Mouse (Mus musculus): ENCODE results near the gene Gigyf2. TPM values are rescaled to one million over a fixed set of nuclear protein-coding genes. Genes with fewer than 3 reads are reported as not detected.

Gigyf2 gene
- polyA plus RNA-seq, 1 experiment: 22.8 TPM

GRCm38 (mm10) chr1:87308952-87309351 is 17.8 kb upstream of the Gigyf2 start:
- Histone ChIP-seq H3K4me3 (ENCODE audit: extremely low read depth, insufficient read depth, insufficient read length) (no peak overlapping the region), H3K36me3 (ENCODE audit: control insufficient read depth, insufficient read depth, low read length) (no peaks in the 10 kb centered on the region), H3K27me3 (ENCODE audit: control insufficient read depth, insufficient read depth, low read length) (no peaks in the 10 kb centered on the region), H3K4me1 (ENCODE audit: control insufficient read depth, insufficient read depth, insufficient read length) (no peaks in the 10 kb centered on the region), H3K27ac (ENCODE audit: insufficient read depth, low read length) (no peak overlapping the region)
- TF ChIP-seq POLR2A (IDR thresholded peaks at IDR 0.05; ENCODE audit: low read depth, low read length): no peak
- no peak for TF ChIP-seq CTCF (IDR thresholded peaks at IDR 0.05; ENCODE audit: extremely low read depth, insufficient read depth, insufficient read length, insufficient replicate concordance)
- 88% methylated on average over 3 of the region's 3 CpGs for WGBS
- no peak for DNase-seq (ENCODE audit: low read depth in 1 of 2, low spot score in 2 of 2)

DNA sequence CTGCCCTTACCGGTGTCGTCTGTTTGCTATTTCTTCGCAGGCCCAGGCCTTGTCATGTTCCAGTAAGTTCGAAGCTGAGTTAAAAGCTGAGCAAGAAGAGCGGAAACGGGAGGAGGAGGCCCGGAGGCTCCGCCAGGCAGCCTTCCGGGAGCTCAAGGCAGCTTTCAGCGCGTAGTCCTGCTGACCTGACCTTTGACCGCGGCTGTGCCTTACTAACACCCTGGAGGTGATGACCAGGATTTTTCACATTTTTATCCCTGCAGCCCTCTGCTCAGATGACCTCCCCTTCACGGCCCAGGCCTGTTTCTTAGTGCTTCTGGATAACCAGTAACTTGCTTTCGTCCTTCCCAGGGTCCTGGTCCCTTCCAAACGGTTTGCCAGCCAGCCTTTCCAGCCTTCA is 17.2 kb upstream of the Gigyf2 start:
- 90% methylated on average over 16 of the region's 16 CpGs for WGBS
- DNase-seq (ENCODE audit: low read depth in 1 of 2, low spot score in 2 of 2): no peak
- Histone ChIP-seq H3K27me3 (ENCODE audit: control insufficient read depth, insufficient read depth, low read length) (no peaks in the 10 kb centered on the region), H3K4me3 (ENCODE audit: extremely low read depth, insufficient read depth, insufficient read length) (no peak overlapping the region), H3K27ac (ENCODE audit: insufficient read depth, low read length) (no peak overlapping the region), H3K4me1 (ENCODE audit: control insufficient read depth, insufficient read depth, insufficient read length) (no peaks in the 10 kb centered on the region), H3K36me3 (ENCODE audit: control insufficient read depth, insufficient read depth, low read length) (no peaks in the 10 kb centered on the region)
- no peak for TF ChIP-seq POLR2A (IDR thresholded peaks at IDR 0.05; ENCODE audit: low read depth, low read length)
- no peak for TF ChIP-seq CTCF (IDR thresholded peaks at IDR 0.05; ENCODE audit: extremely low read depth, insufficient read depth, insufficient read length, insufficient replicate concordance)

- Histone ChIP-seq H3K27me3 (ENCODE audit: control insufficient read depth, insufficient read depth, low read length) (no peaks in the 10 kb centered on the region), H3K36me3 (ENCODE audit: control insufficient read depth, insufficient read depth, low read length) (no peaks in the 10 kb centered on the region), H3K27ac (ENCODE audit: insufficient read depth, low read length) (no peak overlapping the region), H3K4me1 (ENCODE audit: control insufficient read depth, insufficient read depth, insufficient read length) (no peaks in the 10 kb centered on the region), H3K4me3 (ENCODE audit: extremely low read depth, insufficient read depth, insufficient read length) (no peak overlapping the region)
- 94% methylated on average over 2 of the region's 2 CpGs for WGBS
- TF ChIP-seq CTCF (IDR thresholded peaks at IDR 0.05; ENCODE audit: extremely low read depth, insufficient read depth, insufficient read length, insufficient replicate concordance) (no peak), POLR2A (IDR thresholded peaks at IDR 0.05; ENCODE audit: low read depth, low read length) (no peak)
- no peak for DNase-seq (ENCODE audit: low read depth in 1 of 2, low spot score in 2 of 2)
These were observed 14.1 kb upstream of the Gigyf2 start for GRCm38 (mm10) chr1:87312681-87313080.

- no peak for DNase-seq (ENCODE audit: low read depth in 1 of 2, low spot score in 2 of 2)
- WGBS: 90% methylated on average over 2 of the region's 2 CpGs
- no peak for TF ChIP-seq CTCF (IDR thresholded peaks at IDR 0.05; ENCODE audit: extremely low read depth, insufficient read depth, insufficient read length, insufficient replicate concordance)
- no peak for TF ChIP-seq POLR2A (IDR thresholded peaks at IDR 0.05; ENCODE audit: low read depth, low read length)
- no peaks in the 10 kb centered on the region for H3K4me1 ChIP-seq (ENCODE audit: control insufficient read depth, insufficient read depth, insufficient read length)
- no peak overlapping the region for H3K27ac ChIP-seq (ENCODE audit: insufficient read depth, low read length)
- H3K27me3 ChIP-seq (ENCODE audit: control insufficient read depth, insufficient read depth, low read length): no peaks in the 10 kb centered on the region
- H3K4me3 ChIP-seq (ENCODE audit: extremely low read depth, insufficient read depth, insufficient read length): no peak overlapping the region
- H3K36me3 ChIP-seq (ENCODE audit: control insufficient read depth, insufficient read depth, low read length): no peaks in the 10 kb centered on the region
These were observed 13.7 kb upstream of the Gigyf2 start for GRCm38 (mm10) chr1:87313116-87313515.

GRCm38 (mm10) chr1:87313843-87314570 is 12.8 kb upstream of the Gigyf2 start:
- H3K4me3 ChIP-seq (ENCODE audit: extremely low read depth, insufficient read depth, insufficient read length): no peak overlapping the region
- 88% methylated on average over 8 of the region's 8 CpGs for WGBS
- no peaks in the 10 kb centered on the region for H3K27me3 ChIP-seq (ENCODE audit: control insufficient read depth, insufficient read depth, low read length)
- no peak for DNase-seq (ENCODE audit: low read depth in 1 of 2, low spot score in 2 of 2)
- no peaks in the 10 kb centered on the region for H3K4me1 ChIP-seq (ENCODE audit: control insufficient read depth, insufficient read depth, insufficient read length)
- H3K36me3 ChIP-seq (ENCODE audit: control insufficient read depth, insufficient read depth, low read length): no peaks in the 10 kb centered on the region
- H3K27ac ChIP-seq (ENCODE audit: insufficient read depth, low read length): no peak overlapping the region
- no peak for TF ChIP-seq CTCF (IDR thresholded peaks at IDR 0.05; ENCODE audit: extremely low read depth, insufficient read depth, insufficient read length, insufficient replicate concordance)
- no peak for TF ChIP-seq POLR2A (IDR thresholded peaks at IDR 0.05; ENCODE audit: low read depth, low read length)

DNA sequence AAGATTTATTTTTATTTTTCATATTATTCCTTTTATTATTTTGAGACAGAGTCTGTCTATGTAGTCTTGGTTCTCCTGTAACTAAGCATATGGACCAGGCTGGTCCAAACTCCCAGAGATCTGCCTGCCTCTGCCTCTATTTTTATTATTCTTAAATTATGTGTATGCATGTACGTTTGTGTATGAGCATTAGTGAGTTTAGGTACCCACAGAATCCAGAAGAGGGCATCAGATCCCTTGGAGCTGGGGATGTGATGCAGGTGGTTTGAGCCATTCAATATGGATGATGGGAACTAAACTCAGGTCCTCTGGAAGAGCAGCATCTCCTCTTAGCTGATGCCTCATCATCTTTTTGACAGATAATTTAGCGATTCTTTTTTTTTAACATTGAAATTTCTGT is 11.4 kb upstream of the Gigyf2 start:
- H3K36me3 ChIP-seq (ENCODE audit: control insufficient read depth, insufficient read depth, low read length): no peaks in the 10 kb centered on the region
- no peak overlapping the region for H3K4me3 ChIP-seq (ENCODE audit: extremely low read depth, insufficient read depth, insufficient read length)
- DNase-seq (ENCODE audit: low read depth in 1 of 2, low spot score in 2 of 2): no peak
- H3K27ac ChIP-seq (ENCODE audit: insufficient read depth, low read length): no peak overlapping the region
- TF ChIP-seq CTCF (IDR thresholded peaks at IDR 0.05; ENCODE audit: extremely low read depth, insufficient read depth, insufficient read length, insufficient replicate concordance) (no peak), POLR2A (IDR thresholded peaks at IDR 0.05; ENCODE audit: low read depth, low read length) (no peak)
- 95% methylated on average over 2 of the region's 2 CpGs for WGBS
- no peaks in the 10 kb centered on the region for H3K4me1 ChIP-seq (ENCODE audit: control insufficient read depth, insufficient read depth, insufficient read length)
- no peaks in the 10 kb centered on the region for H3K27me3 ChIP-seq (ENCODE audit: control insufficient read depth, insufficient read depth, low read length)

DNA sequence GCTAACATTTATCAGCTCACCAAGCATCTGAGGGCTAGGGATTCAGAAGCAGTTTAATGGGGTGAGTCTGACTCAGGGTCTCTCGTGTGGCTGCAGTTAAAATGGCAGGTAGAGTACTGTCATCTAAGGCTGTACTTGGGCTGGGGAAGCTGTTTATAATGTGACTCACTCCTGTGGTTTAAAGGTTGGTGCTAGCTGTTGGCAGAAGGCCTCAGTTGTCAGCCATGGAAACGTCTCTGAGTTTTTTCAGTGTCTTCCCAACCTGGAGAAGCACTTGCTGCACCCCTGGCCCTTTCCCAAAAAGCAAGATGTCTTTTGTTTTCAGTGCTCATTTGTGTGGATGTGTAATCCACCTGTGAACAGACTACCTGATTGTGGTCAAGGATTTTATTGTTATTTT is 10.9 kb upstream of the Gigyf2 start:
- Histone ChIP-seq H3K27me3 (ENCODE audit: control insufficient read depth, insufficient read depth, low read length) (no peaks in the 10 kb centered on the region), H3K27ac (ENCODE audit: insufficient read depth, low read length) (no peak overlapping the region), H3K36me3 (ENCODE audit: control insufficient read depth, insufficient read depth, low read length) (no peaks in the 10 kb centered on the region), H3K4me3 (ENCODE audit: extremely low read depth, insufficient read depth, insufficient read length) (no peak overlapping the region), H3K4me1 (ENCODE audit: control insufficient read depth, insufficient read depth, insufficient read length) (no peaks in the 10 kb centered on the region)
- no peak for DNase-seq (ENCODE audit: low read depth in 1 of 2, low spot score in 2 of 2)
- TF ChIP-seq POLR2A (IDR thresholded peaks at IDR 0.05; ENCODE audit: low read depth, low read length) (no peak), CTCF (IDR thresholded peaks at IDR 0.05; ENCODE audit: extremely low read depth, insufficient read depth, insufficient read length, insufficient replicate concordance) (no peak)
- 50% methylated on average over 2 of the region's 2 CpGs for WGBS
